Comparison of ENCODE assay signal across 10 mouse cellular contexts in genomic region chr12:87334886-87335285, GRCm38 (mm10). TPM values are rescaled to one million over a fixed set of nuclear protein-coding genes. Genes with fewer than 3 reads are reported as not detected.
DNase-seq lines count a peak whose midpoint lies in the region; ATAC-seq and TF ChIP-seq lines count a peak whose summit lies in the region.
"Had no signal": no experiment of that assay in that cellular context is flagged by ENCODE, and none has a peak within 500 bp of the region (broad histone marks: within the 10 kb centered on the region; RNA-seq: fewer than 3 reads in every experiment).

No protein-coding gene starts in this region.

- H3K9ac ChIP-seq in limb, embryonic 14.5 days (ENCODE audit: low read depth, low read length, severe bottlenecking), result no peak overlapping the region
- H3K9ac ChIP-seq: hindbrain, embryonic 12.5 days; limb, embryonic 15.5 days had no signal

- no peak for TF ChIP-seq POLR2A in limb, embryonic 14.5 days (IDR thresholded peaks at IDR 0.05; ENCODE audit: borderline replicate concordance, extremely low read depth, insufficient read depth, insufficient read length)

- no peaks in the 10 kb centered on the region for H3K9me3 ChIP-seq in limb, embryonic 14.5 days (ENCODE audit: control insufficient read depth, low read length)
- no peaks in the 10 kb centered on the region for H3K9me3 ChIP-seq in limb, embryonic 10.5 days (replicated peaks)
- H3K9me3 ChIP-seq: hindbrain, embryonic 12.5 days; limb, embryonic 15.5 days had no signal

- H3K36me3 ChIP-seq in limb, embryonic 14.5 days (ENCODE audit: control insufficient read depth, insufficient read depth, low read length), result 0 out of 2 replicates have a peak, but pooled peaks cover 2% of the 10 kb centered on the region
- peaks cover 18% of the 10 kb centered on the region; the same call in 1 of the 2 replicates for H3K36me3 ChIP-seq in limb, embryonic 10.5 days
- H3K36me3 ChIP-seq: limb, embryonic 15.5 days had no signal

- ATAC-seq in limb, embryonic 14.5 days (ENCODE audit: low FRiP score, low read depth), result no peak

- peak; percentile 5 for DNase-seq in gastrocnemius, adult 18-20 months (ENCODE audit: low spot score)
- DNase-seq in gastrocnemius, postnatal 10 days, result no peak
- DNase-seq in limb, embryonic 14.5 days (ENCODE audit: low spot score), result peak; percentile 51
- no peak for DNase-seq in limb, embryonic 10.5 days (ENCODE audit: low spot score)
- peak; percentile 23 for DNase-seq in MN1 (ENCODE audit: low spot score)
- DNase-seq in lung, postnatal 36 days, result peak; percentile 44
- no peak for DNase-seq in right cerebral cortex, postnatal 4 days
- no peak for DNase-seq in T-cell, adult 2 months (ENCODE audit: low spot score)

- no peak overlapping the region for H3K27ac ChIP-seq in limb, embryonic 14.5 days (replicated peaks; ENCODE audit: low read depth, low read length)
- no peak overlapping the region for H3K27ac ChIP-seq in limb, embryonic 10.5 days
- H3K27ac ChIP-seq: hindbrain, embryonic 12.5 days; limb, embryonic 15.5 days had no signal

- no peaks in the 10 kb centered on the region for H3K27me3 ChIP-seq in limb, embryonic 14.5 days (ENCODE audit: control insufficient read depth, insufficient read depth, low read length)
- no peaks in the 10 kb centered on the region for H3K27me3 ChIP-seq in limb, embryonic 10.5 days (ENCODE audit: low read depth, poor library complexity, severe bottlenecking)
- H3K27me3 ChIP-seq: hindbrain, embryonic 12.5 days; limb, embryonic 15.5 days had no signal

- H3K4me1 ChIP-seq in limb, embryonic 14.5 days (ENCODE audit: control insufficient read depth, insufficient read depth, low read length), result peaks cover 9% of the 10 kb centered on the region
- H3K4me1 ChIP-seq in limb, embryonic 10.5 days, result peaks cover 22% of the 10 kb centered on the region
- H3K4me1 ChIP-seq: hindbrain, embryonic 12.5 days; limb, embryonic 15.5 days had no signal

- 37% methylated on average over 2 of the region's 2 CpGs for WGBS in limb, embryonic 14.5 days
- WGBS in limb, embryonic 10.5 days, result 57% methylated on average over 2 of the region's 2 CpGs

- no peak overlapping the region for H3K4me2 ChIP-seq in limb, embryonic 14.5 days (replicated peaks; ENCODE audit: low read depth, low read length, severe bottlenecking)
- H3K4me2 ChIP-seq: hindbrain, embryonic 12.5 days; limb, embryonic 15.5 days had no signal

- no peak overlapping the region for H3K4me3 ChIP-seq in limb, embryonic 14.5 days (replicated peaks; ENCODE audit: low read length)
- H3K4me3 ChIP-seq in limb, embryonic 10.5 days, result no peak overlapping the region
- H3K4me3 ChIP-seq: hindbrain, embryonic 12.5 days; limb, embryonic 15.5 days had no signal

RNA-seq across cellular contexts. Expression of gene Ism2, which starts 35.4 kb away (rescaled TPM):
- total RNA-seq in gastrocnemius, adult 18-20 months (2021), result not detected
- total RNA-seq in gastrocnemius, postnatal 10 days (2021), result not detected
- 0.99 and 1.2 TPM in 2 replicates for polyA plus RNA-seq in limb, embryonic 14.5 days (2012; rRNA removed)
- 1.4 TPM in 2 replicates for polyA plus RNA-seq in limb, embryonic 14.5 days (2014; fragmentation: Nextera tagmentation; extraction: Ambion mirVana)
- polyA plus RNA-seq in limb, embryonic 10.5 days (2016; fragmentation: Nextera tagmentation; extraction: Ambion mirVana), result 1.0 and 1.2 TPM in 2 replicates

RNA-seq across cellular contexts. Expression of gene Sptlc2, which starts 53.3 kb away (rescaled TPM):
- 1 to 10 TPM; 7.9 to 10.0 TPM for total RNA-seq in gastrocnemius, adult 18-20 months (2021)
- total RNA-seq in gastrocnemius, postnatal 10 days (2021), result 10 to 100 TPM; 28.6 to 30.0 TPM
- 23.3 and 35.2 TPM in 2 replicates for polyA plus RNA-seq in limb, embryonic 14.5 days (2012; rRNA removed)
- polyA plus RNA-seq in limb, embryonic 14.5 days (2014; fragmentation: Nextera tagmentation; extraction: Ambion mirVana), result 80.8 and 85.5 TPM in 2 replicates
- polyA plus RNA-seq in limb, embryonic 10.5 days (2016; fragmentation: Nextera tagmentation; extraction: Ambion mirVana), result 48.2 and 57.4 TPM in 2 replicates

Comparison
In these comparisons a context has a peak if more than half of its experiments do, and no peak if none do; other contexts are left out.
1. DNase-seq: peak in gastrocnemius, adult 18-20 months (single experiment), limb, embryonic 14.5 days (single experiment), MN1 (single experiment) and lung, postnatal 36 days (single experiment); none in gastrocnemius, postnatal 10 days (single experiment), limb, embryonic 10.5 days (single experiment), right cerebral cortex, postnatal 4 days (single experiment) and T-cell, adult 2 months (single experiment).